Mouse (Mus musculus) spleen, postnatal 10 days (tissue): ENCODE measurements around the gene Slc15a2.

ENCODE experiments used
- DNase-seq, 2 experiments: peaks; one replicate each; pipeline ENCODE4 v3.0.0; 2021 to 2022; ENCODE audit warnings: low spot score in 2 of 2

Gene Slc15a2

GRCm38 (mm10) chr16:36784594-36785313, at the start of gene Slc15a2:
TSS of gene Slc15a2 (minus strand) at chr16:36784962.
- no peak for DNase-seq

- DNase-seq, result no peak
These were observed 44.1 kb upstream of the Slc15a2 start for GRCm38 (mm10) chr16:36828820-36829219.

- peak; percentile 76 to 89 for DNase-seq
These were observed 43.5 kb upstream of the Slc15a2 start, which contains the start of gene Iqcb1 for GRCm38 (mm10) chr16:36828054-36828786. TSS of gene Iqcb1 (plus strand) at chr16:36828385.

GRCm38 (mm10) chr16:36827611-36828053, 42.9 kb upstream of the Slc15a2 start:
- DNase-seq, result no peak

GRCm38 (mm10) chr16:36821474-36821873, 36.7 kb upstream of the Slc15a2 start:
- peak in 1 of 2 experiments; percentile 22 for DNase-seq

GRCm38 (mm10) chr16:36820747-36821146, 36.0 kb upstream of the Slc15a2 start:
- DNase-seq, result no peak

- no peak for DNase-seq
These were observed 35.3 kb upstream of the Slc15a2 start for GRCm38 (mm10) chr16:36820016-36820415.

GRCm38 (mm10) chr16:36817321-36817926, 32.7 kb upstream of the Slc15a2 start:
- DNase-seq, result peak in 1 of 2 experiments; percentile 66

- DNase-seq, result no peak
These were observed 32.2 kb upstream of the Slc15a2 start for GRCm38 (mm10) chr16:36816916-36817315.

- no peak for DNase-seq
These were observed 28.9 kb upstream of the Slc15a2 start for GRCm38 (mm10) chr16:36813680-36814079.

- no peak for DNase-seq
These were observed 23.9 kb upstream of the Slc15a2 start for GRCm38 (mm10) chr16:36808616-36809015.

- DNase-seq, result peak in 1 of 2 experiments; percentile 34
These were observed 17.6 kb upstream of the Slc15a2 start for GRCm38 (mm10) chr16:36802361-36802760.

- no peak for DNase-seq
These were observed 13.6 kb upstream of the Slc15a2 start for GRCm38 (mm10) chr16:36798334-36798733.

GRCm38 (mm10) chr16:36794976-36795375, 10.2 kb upstream of the Slc15a2 start:
- DNase-seq, result no peak

GRCm38 (mm10) chr16:36790166-36790565, 5.4 kb upstream of the Slc15a2 start:
- no peak for DNase-seq

GRCm38 (mm10) chr16:36786466-36786865, 1.7 kb upstream of the Slc15a2 start:
- DNase-seq, result no peak

- DNase-seq, result no peak
These were observed 616 bp downstream of the Slc15a2 start for GRCm38 (mm10) chr16:36784146-36784545.

GRCm38 (mm10) chr16:36775658-36776057, 9.1 kb downstream of the Slc15a2 start:
- no peak for DNase-seq

GRCm38 (mm10) chr16:36772996-36773395, 11.8 kb downstream of the Slc15a2 start:
- DNase-seq, result no peak

GRCm38 (mm10) chr16:36771703-36772102, 13.1 kb downstream of the Slc15a2 start:
- no peak for DNase-seq

- no peak for DNase-seq
These were observed 13.5 kb downstream of the Slc15a2 start for GRCm38 (mm10) chr16:36771244-36771643.

- DNase-seq, result no peak
These were observed 13.9 kb downstream of the Slc15a2 start for GRCm38 (mm10) chr16:36770830-36771229.
